Mouse (Mus musculus) CH12.LX (cell line): ENCODE data around the gene Gm1673.

Source experiments
- BHLHE40 ChIP-seq: IDR thresholded peaks from 2 replicates; pipeline ENCODE4 v1.6.1; 2011; ENCODE audit warnings: mild to moderate bottlenecking, low read depth, low read length, improper control_type of control experiment
- CTCF ChIP-seq, 2 experiments: IDR thresholded peaks in 1 of 2; conservative IDR thresholded peaks in 1 of 2; 2 replicates each; pipeline ENCODE4 v1.5.1; 2011 to 2012; ENCODE audit warnings: low read depth in 2 of 2, low read length in 2 of 2, improper control_type of control experiment in 1 of 2, inconsistent platforms in 1 of 2, mild to moderate bottlenecking in 1 of 2, moderate library complexity in 1 of 2
- EP300 ChIP-seq: IDR thresholded peaks from 2 replicates; pipeline ENCODE4 v1.6.1; 2011; ENCODE audit warnings: low read length, improper control_type of control experiment
- MXI1 ChIP-seq: IDR thresholded peaks from 2 replicates; pipeline ENCODE4 v1.6.1; 2011; ENCODE audit warnings: mild to moderate bottlenecking, low read depth, low read length, improper control_type of control experiment
- POLR2A ChIP-seq: IDR thresholded peaks from 2 replicates; pipeline ENCODE4 v1.6.1; 2011; ENCODE audit warnings: low read depth, mild to moderate bottlenecking, improper control_type of control experiment, low read length
- ZC3H11A ChIP-seq: IDR thresholded peaks from 2 replicates; pipeline ENCODE4 v1.6.1; 2012; ENCODE audit warnings: low read depth, mild to moderate bottlenecking, inconsistent platforms, low read length, improper control_type of control experiment

GRCm38 (mm10) chr5:33997051-33997741 is 14.0 kb downstream of the Gm1673 start:
- TF ChIP-seq EP300 (no peak), MXI1 (no peak), CTCF (conservative IDR thresholded peaks at IDR 0.05 in 1 of 2, IDR thresholded peaks at IDR 0.05 in 1 of 2; ENCODE audit: low read depth in 2 of 2, low read length in 2 of 2) (no peak), POLR2A (no peak), BHLHE40 (no peak), ZC3H11A (no peak)
